Mouse (Mus musculus) spleen, postnatal 4 days (tissue): ENCODE results near the gene Wdr46.
A peak's percentile ranks its signal among the peaks of the same experiment; 100 is the strongest.

Experiments used
- DNase-seq, 2 experiments: peaks; one replicate each; pipeline ENCODE4 v3.0.0; 2022; ENCODE audit warnings: low spot score in 2 of 2

Wdr46 gene

DNA sequence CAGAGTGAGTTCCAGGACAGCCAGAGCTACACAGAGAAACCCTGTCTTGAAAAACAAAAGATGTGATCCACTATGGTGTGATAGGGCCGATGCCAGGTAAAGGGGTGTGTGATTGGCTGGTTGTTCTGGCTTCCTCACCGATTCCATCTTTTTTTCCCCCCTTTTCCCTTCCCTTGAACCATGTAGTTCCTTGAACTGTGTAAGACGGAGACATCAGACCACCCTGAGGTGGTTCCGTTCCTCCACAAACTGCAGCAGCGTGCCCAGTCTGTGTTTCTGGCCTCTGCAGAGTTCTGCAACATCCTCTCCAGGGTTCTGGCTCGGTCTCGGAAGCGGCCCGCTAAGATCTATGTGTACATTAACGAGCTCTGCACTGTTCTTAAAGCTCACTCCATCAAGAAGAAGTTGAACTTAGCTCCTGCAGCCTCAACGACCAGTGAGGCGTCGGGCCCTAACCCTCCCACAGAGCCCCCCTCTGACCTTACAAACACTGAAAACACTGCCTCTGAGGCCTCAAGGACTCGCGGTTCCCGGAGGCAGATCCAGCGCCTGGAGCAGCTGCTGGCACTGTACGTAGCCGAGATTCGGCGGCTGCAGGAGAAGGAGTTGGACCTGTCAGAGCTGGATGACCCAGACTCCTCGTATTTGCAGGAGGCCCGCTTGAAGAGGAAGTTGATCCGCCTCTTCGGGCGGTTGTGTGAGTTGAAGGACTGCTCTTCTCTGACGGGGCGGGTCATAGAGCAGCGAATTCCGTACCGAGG lies 29.2 kb upstream of the Wdr46 start:
- DNase-seq = no peak

GRCm38 (mm10) chr17:33911813-33912414 lies 28.5 kb upstream of the Wdr46 start:
- DNase-seq = no peak

GRCm38 (mm10) chr17:33913264-33913663 lies 27.2 kb upstream of the Wdr46 start:
- no peak for DNase-seq

DNA sequence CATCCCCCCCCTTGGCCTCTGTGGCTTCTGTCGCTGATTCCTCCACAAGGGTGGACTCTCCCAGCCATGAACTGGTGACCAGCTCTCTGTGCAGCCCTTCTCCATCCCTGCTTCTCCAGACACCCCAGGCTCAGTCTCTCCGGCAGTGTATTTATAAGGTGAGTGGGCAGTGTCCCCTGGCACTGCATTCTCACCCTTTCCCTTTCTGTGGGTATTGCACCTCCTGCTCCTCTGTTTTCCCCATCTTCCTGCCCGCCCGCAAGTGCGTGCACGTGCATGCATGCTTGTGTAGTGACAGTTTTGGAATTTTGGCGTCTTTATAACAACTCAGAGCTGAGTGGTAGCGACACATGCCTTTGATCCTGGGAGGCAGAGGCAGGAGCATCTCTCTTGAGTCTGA lies 26.6 kb upstream of the Wdr46 start:
- no peak for DNase-seq

- peak; percentile 16 to 65 for DNase-seq
Measured at GRCm38 (mm10) chr17:33914969-33915391, 25.5 kb upstream of the Wdr46 start.

GRCm38 (mm10) chr17:33915671-33916250 lies 24.7 kb upstream of the Wdr46 start, which contains the start of the genes Tapbp and Zbtb22:
TSS of gene Tapbp (plus strand) at chr17:33915899.
TSS of gene Zbtb22 (plus strand) at chr17:33915904.
- DNase-seq = peak; percentile 92 to 95

DNA sequence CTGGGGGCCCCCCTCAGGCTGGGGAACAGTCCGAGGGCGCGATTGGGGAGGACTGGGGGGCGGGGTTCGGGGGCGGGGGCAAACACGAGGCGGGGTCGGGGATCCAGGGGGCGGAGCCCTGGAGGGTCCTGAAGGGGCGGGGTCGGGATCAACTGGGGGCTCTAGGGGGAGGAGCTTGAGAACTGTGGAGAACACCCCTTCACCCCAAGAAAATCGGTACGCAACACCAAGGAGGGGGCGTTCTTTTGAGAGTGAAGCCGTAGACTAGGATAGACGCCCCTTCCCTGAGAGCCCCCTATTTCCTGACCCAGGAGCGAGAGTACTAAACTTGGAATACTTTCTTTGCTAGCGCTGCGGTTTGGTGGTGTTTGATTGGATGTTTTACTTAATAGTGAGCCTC lies 24.2 kb upstream of the Wdr46 start:
- DNase-seq = no peak

GRCm38 (mm10) chr17:33916847-33917655 lies 23.4 kb upstream of the Wdr46 start:
- peak; percentile 26 to 66 for DNase-seq

- DNase-seq = peak in 1 of 2 experiments; percentile 67
Measured at GRCm38 (mm10) chr17:33917656-33918292, 22.7 kb upstream of the Wdr46 start.

DNA sequence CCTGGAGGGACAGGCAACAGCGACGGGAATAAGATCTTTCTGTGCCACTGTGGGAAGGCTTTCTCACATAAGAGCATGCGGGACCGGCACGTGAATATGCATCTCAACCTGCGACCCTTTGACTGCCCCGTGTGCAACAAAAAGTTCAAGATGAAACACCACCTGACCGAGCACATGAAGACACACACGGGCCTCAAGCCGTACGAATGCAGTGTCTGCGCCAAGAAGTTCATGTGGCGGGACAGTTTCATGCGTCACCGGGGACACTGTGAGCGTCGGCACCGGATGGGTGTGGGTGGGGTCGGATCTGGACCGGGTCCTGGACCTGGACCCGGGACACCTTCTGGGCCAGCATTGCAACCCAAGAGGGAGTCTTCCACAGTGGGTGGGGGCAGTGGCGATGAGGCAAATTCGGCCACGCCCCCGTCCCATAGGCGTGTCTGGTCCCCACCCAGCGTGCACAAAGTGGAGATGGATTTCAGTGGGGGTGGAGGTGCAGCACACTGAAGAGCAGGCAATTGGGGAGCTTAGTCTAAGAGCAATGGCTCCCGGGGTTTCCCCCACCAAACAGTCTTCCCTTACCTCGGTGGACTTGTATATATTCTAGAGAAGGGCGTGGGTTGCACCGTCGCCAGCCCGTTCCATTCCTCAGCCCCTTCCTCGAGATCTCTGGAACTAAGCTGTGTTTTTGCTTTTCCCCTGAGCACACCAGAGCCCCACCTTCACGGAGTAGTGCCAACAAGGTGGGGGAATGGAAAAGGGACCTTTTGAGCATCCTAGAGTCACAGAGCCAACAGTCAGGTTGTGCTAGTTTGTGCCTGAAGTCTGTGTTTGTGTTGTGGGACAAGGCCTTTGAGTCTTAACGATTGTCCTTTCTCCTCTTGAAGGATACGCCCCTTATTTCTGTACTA lies 21.9 kb upstream of the Wdr46 start:
- peak; percentile 53 to 75 for DNase-seq

DNA sequence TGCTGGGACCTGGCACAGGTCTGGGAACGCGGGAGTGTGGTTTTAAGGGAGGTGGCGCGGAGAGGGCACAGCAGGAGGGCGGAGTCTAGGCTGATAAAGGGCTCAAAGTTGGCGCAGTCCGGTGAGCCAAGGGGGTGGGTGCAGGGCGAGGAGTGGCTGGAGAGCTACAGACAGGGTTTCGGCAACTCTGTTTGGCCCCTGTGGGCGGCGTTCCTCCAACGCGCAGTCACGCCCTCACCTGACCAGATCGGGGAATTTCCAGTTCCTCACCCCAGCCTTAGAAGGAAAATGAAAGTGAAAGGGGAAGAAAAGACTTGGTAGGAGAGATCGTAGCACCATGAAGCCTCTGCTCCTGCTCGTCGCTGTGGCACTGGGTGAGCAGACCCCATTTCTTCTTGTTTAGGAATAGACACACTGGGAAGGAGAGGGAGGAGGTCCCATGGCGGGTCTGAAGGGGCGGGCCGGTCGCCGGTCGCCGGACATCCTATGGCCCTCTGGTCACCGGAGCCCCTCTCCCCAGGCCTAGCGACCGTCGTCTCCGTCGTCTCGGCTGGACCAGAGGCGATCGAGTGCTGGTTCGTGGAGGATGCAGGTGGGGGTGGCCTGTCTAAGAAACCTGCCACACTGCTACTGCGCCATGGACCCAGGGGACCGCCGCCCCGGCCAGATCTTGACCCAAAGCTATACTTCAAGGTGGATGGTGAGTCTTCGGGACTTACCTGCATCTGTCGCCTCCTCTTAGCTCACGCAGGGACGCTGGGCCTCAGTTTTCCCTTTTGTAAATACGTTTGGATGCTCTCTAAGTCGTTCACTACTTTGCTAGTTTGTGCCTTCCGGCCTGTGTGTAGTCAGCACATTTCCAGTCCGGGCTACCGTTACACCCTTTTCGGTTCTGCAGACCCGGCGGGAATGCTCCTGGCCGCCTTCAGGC lies 20.8 kb upstream of the Wdr46 start:
- peak; percentile 89 to 91 for DNase-seq

- DNase-seq = peak; percentile 89 to 95
Measured at GRCm38 (mm10) chr17:33920282-33921097, 20.0 kb upstream of the Wdr46 start.

GRCm38 (mm10) chr17:33921361-33921760 lies 19.1 kb upstream of the Wdr46 start:
- DNase-seq = no peak

DNA sequence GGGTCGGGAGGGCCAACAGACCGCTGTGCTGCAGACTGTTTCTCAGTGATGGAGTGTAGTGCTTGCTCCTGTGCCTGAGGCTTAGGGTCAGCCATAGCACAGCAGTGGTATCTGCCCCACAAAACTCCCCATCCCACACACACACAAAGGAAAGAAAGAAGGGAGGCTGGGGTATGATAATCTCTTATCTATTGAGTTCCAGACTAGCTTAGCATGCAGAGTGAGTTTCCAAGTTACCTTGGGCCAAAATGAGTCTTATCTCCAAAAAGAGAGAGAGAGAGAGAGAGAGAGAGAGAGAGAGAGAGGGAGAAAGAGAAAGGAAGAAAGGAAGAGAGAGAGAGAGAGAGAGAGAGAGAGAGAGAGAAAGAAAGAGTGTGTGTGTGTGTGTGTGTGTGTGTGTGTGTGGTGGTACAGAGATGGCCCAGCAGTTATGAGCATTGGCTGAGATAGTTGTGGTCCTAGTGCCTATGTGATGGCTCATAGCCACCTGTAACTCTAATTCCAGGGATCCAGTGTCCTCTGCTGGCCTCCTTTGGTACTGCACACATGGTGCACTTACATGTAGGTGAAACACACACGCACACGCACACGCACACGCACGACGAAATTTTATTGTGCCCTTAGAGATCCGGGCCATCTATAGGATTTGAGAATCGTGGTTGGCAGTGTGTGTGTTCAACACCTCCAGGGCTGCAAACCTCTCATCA lies 15.7 kb upstream of the Wdr46 start:
- DNase-seq = peak; percentile 72 to 88

- DNase-seq = no peak
Measured at GRCm38 (mm10) chr17:33925406-33926116, 14.9 kb upstream of the Wdr46 start.

DNA sequence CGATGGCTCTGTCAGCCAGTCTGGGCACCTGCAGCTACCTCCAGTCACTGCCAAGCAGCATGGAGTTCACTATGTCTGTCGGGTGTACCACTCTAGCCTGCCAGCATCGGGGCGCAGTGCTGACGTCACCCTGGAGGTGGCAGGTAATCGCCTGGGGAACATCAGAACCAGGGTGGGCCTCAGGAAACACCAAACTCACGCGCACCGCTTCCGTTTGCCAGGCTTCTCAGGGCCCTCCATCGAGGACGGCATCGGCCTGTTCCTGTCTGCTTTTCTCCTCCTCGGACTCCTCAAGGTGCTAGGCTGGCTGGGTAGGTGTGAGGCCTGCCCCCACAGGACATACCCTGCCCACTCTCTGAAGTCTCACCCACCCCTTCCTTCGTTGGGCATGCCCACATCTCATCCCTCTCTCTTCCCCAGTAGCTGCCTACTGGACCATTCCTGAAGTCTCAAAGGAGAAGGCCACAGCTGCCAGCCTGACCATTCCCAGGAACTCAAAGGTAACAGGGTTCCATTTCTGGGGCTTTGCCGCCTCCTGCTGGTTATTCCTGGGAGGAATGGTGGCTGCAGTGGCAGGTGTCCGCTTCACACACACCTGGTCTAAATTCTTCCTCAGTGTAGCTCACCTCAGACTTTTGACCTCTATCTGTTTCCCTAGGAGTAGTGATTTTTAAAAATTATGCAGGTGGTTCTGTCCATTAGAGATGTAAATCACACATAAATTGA lies 14.1 kb upstream of the Wdr46 start:
- peak in 1 of 2 experiments; percentile 69 for DNase-seq
